Mouse (Mus musculus) embryonic facial prominence, embryonic 11.5 days (tissue): ENCODE measurements at regions not wholly inside any gene's neighbourhood (a gene's known extent, or its start where the extent isn't known, plus 50 kb on each side); places are given as distances from the start of the nearest gene placed in this dataset.

Experiments
- ATAC-seq: fragments of 200-750 bp; cut with Nextera tagmentation; replicated peaks from 2 replicates; pipeline ENCODE4 v1.8.0; 2017; ENCODE audit warnings: low read depth; ENCODE audit not compliant: insufficient number of reproducible peaks, low FRiP score, low TSS enrichment
- DNase-seq: peaks from one replicate; pipeline ENCODE4 v3.0.0-alpha.2; 2015; ENCODE audit warnings: low spot score
- H3K27ac ChIP-seq: fragments of 300-500 bp; sonication (generic); replicated peaks from 2 replicates; pipeline ENCODE4 v1.5.1; 2014; ENCODE audit warnings: mild to moderate bottlenecking, low read depth, low read length, control low read depth
- H3K27me3 ChIP-seq: fragments of 300-500 bp; sonication (generic); 2 replicates; pipeline ENCODE4 v1.6.1; 2014; ENCODE audit warnings: mild to moderate bottlenecking, low read length, moderate library complexity, mixed read lengths; ENCODE audit not compliant: control insufficient read depth, insufficient read depth
- H3K36me3 ChIP-seq: fragments of 300-500 bp; sonication (generic); replicated peaks from 2 replicates; pipeline ENCODE4 v1.6.1; 2014; ENCODE audit warnings: low read depth, mild to moderate bottlenecking, low read length, moderate library complexity, mixed read lengths; ENCODE audit not compliant: control insufficient read depth, insufficient read depth
- H3K4me1 ChIP-seq: fragments of 300-500 bp; sonication (generic); 2 replicates; pipeline ENCODE4 v1.6.1; 2014; ENCODE audit warnings: low read length, mixed read lengths; ENCODE audit not compliant: control insufficient read depth, insufficient read depth
- H3K4me2 ChIP-seq: fragments of 300-500 bp; sonication (generic); 2 replicates; pipeline ENCODE4 v1.6.1; 2014; ENCODE audit warnings: low read depth, mild to moderate bottlenecking, control low read depth, low read length, moderate library complexity
- H3K4me3 ChIP-seq: fragments of 300-500 bp; sonication (generic); 2 replicates; pipeline ENCODE4 v1.5.1; 2014; ENCODE audit warnings: low read depth, low read length, control low read depth
- H3K9ac ChIP-seq: fragments of 300-500 bp; sonication (generic); replicated peaks from 2 replicates; pipeline ENCODE4 v1.6.1; 2014; ENCODE audit warnings: mild to moderate bottlenecking, control low read depth, low read length
- H3K9me3 ChIP-seq: fragments of 300-500 bp; sonication (generic); replicated peaks from 2 replicates; pipeline ENCODE4 v1.6.1; 2016; ENCODE audit warnings: mild to moderate bottlenecking, low read length, inconsistent platforms, mixed read lengths; ENCODE audit not compliant: control insufficient read depth
- WGBS: fragments of 180-500 bp; shearing (Covaris S2); extraction: QIAGEN DNeasy Blood & Tissue Kit; methylation state at CpG from one replicate; pipeline ENCODE4 v1.1.7; 2014; 5-methylcytosine and 5-hydroxymethylcytosine counted together

GRCm38 (mm10) chr4:131549581-131549980 lies 288.5 kb downstream of the Ptpru start:
- no peak for DNase-seq
- no peak for ATAC-seq
- Histone ChIP-seq H3K4me2 (no peak overlapping the region), H3K4me1 (no peaks in the 10 kb centered on the region), H3K27ac (no peak overlapping the region), H3K36me3 (no peaks in the 10 kb centered on the region), H3K4me3 (no peak overlapping the region), H3K9ac (no peak overlapping the region), H3K27me3 (no peaks in the 10 kb centered on the region), H3K9me3 (no peaks in the 10 kb centered on the region)
- WGBS: 84% methylated on average over 12 of the region's 12 CpGs

GRCm38 (mm10) chr4:131558513-131558912 lies 279.6 kb downstream of the Ptpru start:
- H3K9me3 ChIP-seq: no peaks in the 10 kb centered on the region
- WGBS: 79% methylated on average over 5 of the region's 5 CpGs

GRCm38 (mm10) chr4:131563851-131564250 lies 274.2 kb downstream of the Ptpru start:
- 77% methylated on average over 4 of the region's 4 CpGs for WGBS
- ATAC-seq (no peak), DNase-seq (no peak)
- H3K4me3 ChIP-seq: no peak overlapping the region
- no peak overlapping the region for H3K9ac ChIP-seq
- no peak overlapping the region for H3K27ac ChIP-seq
- H3K36me3 ChIP-seq: no peaks in the 10 kb centered on the region
- H3K9me3 ChIP-seq: no peaks in the 10 kb centered on the region
- no peaks in the 10 kb centered on the region for H3K4me1 ChIP-seq
- no peaks in the 10 kb centered on the region for H3K27me3 ChIP-seq
- H3K4me2 ChIP-seq: no peak overlapping the region

More at GRCm38 (mm10) chr4:131558513-131558912, 279.6 kb downstream of the Ptpru start:
- Histone ChIP-seq H3K4me3 (no peak overlapping the region), H3K27me3 (no peaks in the 10 kb centered on the region), H3K36me3 (no peaks in the 10 kb centered on the region), H3K27ac (no peak overlapping the region), H3K4me1 (no peaks in the 10 kb centered on the region), H3K4me2 (no peak overlapping the region), H3K9ac (no peak overlapping the region)
- no peak for DNase-seq
- ATAC-seq: no peak

- H3K4me3 ChIP-seq: no peak overlapping the region
- H3K9ac ChIP-seq: no peak overlapping the region
- no peaks in the 10 kb centered on the region for H3K27me3 ChIP-seq
- H3K27ac ChIP-seq: no peak overlapping the region
- H3K4me2 ChIP-seq: no peak overlapping the region
- H3K9me3 ChIP-seq: no peaks in the 10 kb centered on the region
- no peaks in the 10 kb centered on the region for H3K36me3 ChIP-seq
- no peaks in the 10 kb centered on the region for H3K4me1 ChIP-seq
- no peak for ATAC-seq
- 78% methylated on average over 7 of the region's 7 CpGs for WGBS
- DNase-seq: no peak
Measured at GRCm38 (mm10) chr4:131565203-131565602, 272.9 kb downstream of the Ptpru start.

GRCm38 (mm10) chr4:131567241-131567640 lies 270.8 kb downstream of the Ptpru start:
- H3K36me3 ChIP-seq: no peaks in the 10 kb centered on the region
- no peak overlapping the region for H3K9ac ChIP-seq
- no peak overlapping the region for H3K4me2 ChIP-seq
- H3K4me1 ChIP-seq: no peaks in the 10 kb centered on the region
- no peaks in the 10 kb centered on the region for H3K9me3 ChIP-seq
- no peak overlapping the region for H3K4me3 ChIP-seq
- no peak overlapping the region for H3K27ac ChIP-seq
- H3K27me3 ChIP-seq: no peaks in the 10 kb centered on the region
- 72% methylated on average over 2 of the region's 2 CpGs for WGBS
- DNase-seq (no peak), ATAC-seq (no peak)

GRCm38 (mm10) chr4:131569156-131569555 lies 268.9 kb downstream of the Ptpru start:
- H3K4me1 ChIP-seq: no peaks in the 10 kb centered on the region
- H3K4me2 ChIP-seq: no peak overlapping the region
- H3K27ac ChIP-seq: no peak overlapping the region
- no peak overlapping the region for H3K4me3 ChIP-seq
- H3K9me3 ChIP-seq: no peaks in the 10 kb centered on the region
- WGBS: 46% methylated on average over 5 of the region's 5 CpGs
- DNase-seq (no peak), ATAC-seq (no peak)
- no peak overlapping the region for H3K9ac ChIP-seq
- H3K36me3 ChIP-seq: no peaks in the 10 kb centered on the region
- H3K27me3 ChIP-seq: no peaks in the 10 kb centered on the region

GRCm38 (mm10) chr4:131577571-131577970 lies 260.5 kb downstream of the Ptpru start:
- no peaks in the 10 kb centered on the region for H3K36me3 ChIP-seq
- WGBS: 62% methylated on average over 4 of the region's 4 CpGs
- DNase-seq (no peak), ATAC-seq (no peak)
- H3K9me3 ChIP-seq: no peaks in the 10 kb centered on the region
- H3K27me3 ChIP-seq: no peaks in the 10 kb centered on the region
- no peaks in the 10 kb centered on the region for H3K4me1 ChIP-seq
- no peak overlapping the region for H3K4me3 ChIP-seq
- no peak overlapping the region for H3K4me2 ChIP-seq
- H3K27ac ChIP-seq: no peak overlapping the region
- no peak overlapping the region for H3K9ac ChIP-seq

- whole genome bisulfite sequencing: 69% methylated on average over 3 of the region's 3 CpGs
- H3K27me3 ChIP-seq: no peaks in the 10 kb centered on the region
- no peak for ATAC-seq
Measured at GRCm38 (mm10) chr4:131585946-131586345, 252.1 kb downstream of the Ptpru start.

More at GRCm38 (mm10) chr4:131585946-131586345, 252.1 kb downstream of the Ptpru start:
- Histone ChIP-seq H3K4me3 (no peak overlapping the region), H3K27ac (no peak overlapping the region), H3K4me1 (no peaks in the 10 kb centered on the region), H3K36me3 (no peaks in the 10 kb centered on the region), H3K9ac (no peak overlapping the region), H3K4me2 (no peak overlapping the region), H3K9me3 (no peaks in the 10 kb centered on the region)
- DNase-seq: no peak
